Mouse (Mus musculus) midbrain, embryonic 14.5 days (tissue): ENCODE results near the gene Retreg2. TPM values are rescaled to one million over a fixed set of nuclear protein-coding genes. Genes with fewer than 3 reads are reported as not detected.

Source experiments
- ATAC-seq: fragments of 200-750 bp; cut with Nextera tagmentation; 2 replicates; pipeline ENCODE4 v1.8.0; 2017; ENCODE audit warnings: moderate number of reproducible peaks, moderate library complexity; ENCODE audit not compliant: low FRiP score, low TSS enrichment
- DNase-seq: peaks from one replicate; pipeline ENCODE4 v3.0.0-alpha.2; 2015
- H3K27ac ChIP-seq: fragments of 300-500 bp; sonication (generic); replicated peaks from 2 replicates; pipeline ENCODE4 v1.5.1; 2014; ENCODE audit warnings: mild to moderate bottlenecking, low read depth, low read length, moderate library complexity
- H3K27me3 ChIP-seq: fragments of 300-500 bp; sonication (generic); 2 replicates; pipeline ENCODE4 v1.6.1; 2014; ENCODE audit warnings: low read length, control low read depth, mixed read lengths; ENCODE audit not compliant: control insufficient read depth, insufficient read depth
- H3K36me3 ChIP-seq: fragments of 300-500 bp; sonication (generic); 2 replicates; pipeline ENCODE4 v1.6.1; 2014; ENCODE audit warnings: low read length, control low read depth; ENCODE audit not compliant: control insufficient read depth, insufficient read depth
- H3K4me1 ChIP-seq: fragments of 300-500 bp; sonication (generic); 2 replicates; pipeline ENCODE4 v1.6.1; 2014; ENCODE audit warnings: mild to moderate bottlenecking, antibody characterized with exemption, low read length, control low read depth; ENCODE audit not compliant: control insufficient read depth, insufficient read depth
- H3K4me2 ChIP-seq: fragments of 300-500 bp; sonication (generic); 2 replicates; pipeline ENCODE4 v1.6.1; 2014; ENCODE audit warnings: mild to moderate bottlenecking, low read length, moderate library complexity
- H3K4me3 ChIP-seq: fragments of 300-500 bp; sonication (generic); replicated peaks from 2 replicates; pipeline ENCODE4 v1.5.1; 2014; ENCODE audit warnings: low read depth, low read length
- H3K9ac ChIP-seq: fragments of 300-500 bp; sonication (generic); replicated peaks from 2 replicates; pipeline ENCODE4 v1.6.1; 2014; ENCODE audit warnings: mild to moderate bottlenecking, low read length, moderate library complexity
- H3K9me3 ChIP-seq: fragments of 300-500 bp; sonication (generic); 2 replicates; pipeline ENCODE4 v1.6.1; 2016; ENCODE audit warnings: low read length, control low read depth, mixed read lengths; ENCODE audit not compliant: control insufficient read depth
- WGBS: fragments of 180-500 bp; shearing (Covaris S2); extraction: QIAGEN DNeasy Blood & Tissue Kit; methylation state at CpG from one replicate; pipeline ENCODE4 v1.1.7; 2014; 5-methylcytosine and 5-hydroxymethylcytosine counted together
- polyA plus RNA-seq: library from polyadenylated mRNA; unstranded; fragments of >200 nt; fragmentation: Nextera tagmentation; extraction: Ambion mirVana; gene quantifications from 2 replicates; pipeline ENCODE4 v1.2.1, GENCODE M21; 2014

Gene Retreg2
- polyA plus RNA-seq, 1 experiment from 2014 or later, result 126 TPM

DNA sequence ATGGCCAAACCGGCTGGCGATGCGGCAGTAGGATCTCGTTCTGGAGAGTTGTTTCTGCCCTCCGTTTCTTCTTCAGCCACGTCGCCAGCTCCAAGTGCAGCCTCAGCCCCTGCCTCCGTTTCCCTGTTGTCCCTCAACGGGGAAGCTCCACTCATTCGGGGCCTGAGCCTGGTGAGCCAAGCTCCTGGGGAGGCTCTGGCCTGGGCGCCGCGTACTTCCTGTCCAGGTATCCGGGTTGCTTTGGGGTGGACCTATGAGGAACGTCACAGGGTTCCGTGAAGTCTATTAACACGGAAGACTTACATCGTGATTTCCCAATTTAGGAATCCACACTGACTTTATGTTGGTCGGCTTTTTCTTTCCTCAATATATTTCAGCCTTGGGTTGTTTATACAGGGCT lies 49.9 kb downstream of the Retreg2 start:
- peak overlapping the region; percentile 62 for H3K9ac ChIP-seq
- H3K4me1 ChIP-seq, result peaks cover 19% of the 10 kb centered on the region
- peaks cover 38% of the 10 kb centered on the region for H3K36me3 ChIP-seq
- peak overlapping the region; percentile 83 for H3K27ac ChIP-seq
- no peaks in the 10 kb centered on the region for H3K9me3 ChIP-seq
- DNase-seq, result no peak
- peak overlapping the region; percentile 71 for H3K4me3 ChIP-seq
- no peaks in the 10 kb centered on the region for H3K27me3 ChIP-seq
- WGBS, result under 1% methylated on average over 19 of the region's 19 CpGs
- H3K4me2 ChIP-seq, result peak overlapping the region; percentile 80
- ATAC-seq, result peak; percentile 22; the same call in 1 of the 2 replicates

Other genes with a start within 250 kb of the Retreg2 start
- gene Cryba2, start 249.6 kb upstream of the Retreg2 start, polyA plus RNA-seq, result 0.77 TPM in 1 of 2 replicates, not detected in the other
- 0.13 and 0.34 TPM in 2 replicates for gene Cfap65, start 207.2 kb upstream of the Retreg2 start, polyA plus RNA-seq
- 0.16 TPM in 1 of 2 replicates, not detected in the other for gene Ihh, start 191.1 kb upstream of the Retreg2 start, polyA plus RNA-seq
- gene Nhej1, start 17.6 kb upstream of the Retreg2 start, polyA plus RNA-seq, result 6.9 and 7.7 TPM in 2 replicates
- not detected in 2 replicates for gene Slc23a3, start 8.9 kb upstream of the Retreg2 start, polyA plus RNA-seq
- gene Cnppd1, start 67 bp upstream of the Retreg2 start, polyA plus RNA-seq, result 48.8 and 52.5 TPM in 2 replicates
- 34.5 and 34.8 TPM in 2 replicates for gene Zfand2b, start 25.9 kb downstream of the Retreg2 start, polyA plus RNA-seq
- gene Abcb6, start 37.6 kb downstream of the Retreg2 start, polyA plus RNA-seq, result 35.5 and 36.3 TPM in 2 replicates
- 18.1 and 19.7 TPM in 2 replicates for gene Ankzf1, start 49.4 kb downstream of the Retreg2 start, polyA plus RNA-seq
- gene Atg9a, start 49.4 kb downstream of the Retreg2 start, polyA plus RNA-seq, result 40.7 and 47.8 TPM in 2 replicates
- gene Glb1l, start 68.0 kb downstream of the Retreg2 start, polyA plus RNA-seq, result 14.2 and 24.2 TPM in 2 replicates
- 120 and 144 TPM in 2 replicates for gene Stk16, start 68.1 kb downstream of the Retreg2 start, polyA plus RNA-seq
- gene Tuba4a, start 77.1 kb downstream of the Retreg2 start, polyA plus RNA-seq, result 4.2 and 6.4 TPM in 2 replicates
- not detected in 2 replicates for gene A630095N17Rik, start 89.3 kb downstream of the Retreg2 start, polyA plus RNA-seq
- gene Dnajb2, start 93.6 kb downstream of the Retreg2 start, polyA plus RNA-seq, result 29.5 and 38.3 TPM in 2 replicates
- gene Ptprn, start 121.7 kb downstream of the Retreg2 start, polyA plus RNA-seq, result 16.6 and 19.3 TPM in 2 replicates
- 116 and 164 TPM in 2 replicates for gene Resp18, start 135.6 kb downstream of the Retreg2 start, polyA plus RNA-seq
- gene Dnpep, start 175.2 kb downstream of the Retreg2 start, polyA plus RNA-seq, result 146 and 152 TPM in 2 replicates
- gene Des, start 217.6 kb downstream of the Retreg2 start, polyA plus RNA-seq, result 0.32 and 1.4 TPM in 2 replicates
- 15.6 and 19.4 TPM in 2 replicates for gene Speg, start 232.5 kb downstream of the Retreg2 start, polyA plus RNA-seq